Mouse (Mus musculus) lung, embryonic 16.5 days (tissue): ENCODE measurements around the gene Net1. TPM values are rescaled to one million over a fixed set of nuclear protein-coding genes. Genes with fewer than 3 reads are reported as not detected.
"Not testable (repeated sequence)": the region's sequence is repeated elsewhere in the genome, so short reads cannot be mapped to it uniquely, and the experiment has no call there.

Experiments
- ATAC-seq: fragments of 200-750 bp; cut with Nextera tagmentation; 2 replicates; pipeline ENCODE4 v1.8.0; 2017; ENCODE audit warnings: low read depth, mild to moderate bottlenecking, moderate library complexity
- H3K27ac ChIP-seq: fragments of 300-500 bp; sonication (generic); 2 replicates; pipeline ENCODE4 v1.5.1; 2014; ENCODE audit warnings: mild to moderate bottlenecking, control low read depth, low read length
- H3K27me3 ChIP-seq: fragments of 300-500 bp; sonication (generic); 2 replicates; pipeline ENCODE4 v1.6.1; 2014; ENCODE audit warnings: low read depth, low read length, mixed read lengths; ENCODE audit not compliant: control insufficient read depth, insufficient read depth
- H3K36me3 ChIP-seq: fragments of 300-500 bp; sonication (generic); 2 replicates; pipeline ENCODE4 v1.6.1; 2014; ENCODE audit warnings: low read length; ENCODE audit not compliant: control insufficient read depth, insufficient read depth
- H3K4me1 ChIP-seq: fragments of 300-500 bp; sonication (generic); replicated peaks from 2 replicates; pipeline ENCODE4 v1.6.1; 2014; ENCODE audit warnings: low read length, mixed read lengths; ENCODE audit not compliant: control insufficient read depth, insufficient read depth
- H3K4me2 ChIP-seq: fragments of 300-500 bp; sonication (generic); 2 replicates; pipeline ENCODE4 v1.6.1; 2014; ENCODE audit warnings: low read depth, low read length, control low read depth
- H3K4me3 ChIP-seq: fragments of 300-500 bp; sonication (generic); 2 replicates; pipeline ENCODE4 v1.5.1; 2014; ENCODE audit warnings: mild to moderate bottlenecking, low read length, control low read depth
- H3K9ac ChIP-seq: fragments of 300-500 bp; sonication (generic); 2 replicates; pipeline ENCODE4 v1.6.1; 2014; ENCODE audit warnings: low read length, control low read depth
- H3K9me3 ChIP-seq: fragments of 300-500 bp; sonication (generic); 2 replicates; pipeline ENCODE4 v1.6.1; 2016; ENCODE audit warnings: low read length; ENCODE audit not compliant: control insufficient read depth
- WGBS: fragments of 180-500 bp; shearing (Covaris S2); extraction: QIAGEN DNeasy Blood & Tissue Kit; methylation state at CpG from one replicate; pipeline ENCODE4 v1.1.7; 2014; 5-methylcytosine and 5-hydroxymethylcytosine counted together
- polyA plus RNA-seq: library from polyadenylated mRNA; unstranded; fragments of >200 nt; fragmentation: Nextera tagmentation; extraction: Ambion mirVana; gene quantifications from 2 replicates; pipeline ENCODE4 v1.2.1, GENCODE M21; 2015

Gene Net1
- polyA plus RNA-seq, 1 experiment from 2014 or later: 100 TPM

GRCm38 (mm10) chr13:3856252-3856651 is 61.8 kb downstream of the Net1 start:
- ATAC-seq: no peak

GRCm38 (mm10) chr13:3854856-3855255 is 63.2 kb downstream of the Net1 start:
- H3K9ac ChIP-seq: no peak overlapping the region
- H3K9me3 ChIP-seq: no peaks in the 10 kb centered on the region
- no peak overlapping the region for H3K4me3 ChIP-seq
- no peak for ATAC-seq
- H3K36me3 ChIP-seq: no peaks in the 10 kb centered on the region
- H3K4me1 ChIP-seq: no peaks in the 10 kb centered on the region
- no peaks in the 10 kb centered on the region for H3K27me3 ChIP-seq
- no peak overlapping the region for H3K4me2 ChIP-seq
- no peak overlapping the region for H3K27ac ChIP-seq
- WGBS: 68% methylated on average over 2 of the region's 2 CpGs

More at GRCm38 (mm10) chr13:3856252-3856651, 61.8 kb downstream of the Net1 start:
- Histone ChIP-seq H3K4me2 (no peak overlapping the region), H3K27ac (no peak overlapping the region), H3K4me1 (no peaks in the 10 kb centered on the region), H3K36me3 (no peaks in the 10 kb centered on the region), H3K9ac (no peak overlapping the region), H3K27me3 (no peaks in the 10 kb centered on the region), H3K9me3 (no peaks in the 10 kb centered on the region), H3K4me3 (no peak overlapping the region)
- WGBS: 80% methylated on average over 1 of the region's 1 CpGs

- WGBS: 85% methylated on average over 3 of the region's 3 CpGs
- H3K27me3 ChIP-seq, H3K27ac ChIP-seq, H3K4me1 ChIP-seq, H3K9me3 ChIP-seq, H3K9ac ChIP-seq, H3K36me3 ChIP-seq, H3K4me3 ChIP-seq, H3K4me2 ChIP-seq, ATAC-seq: not testable (repeated sequence)
These were observed 64.2 kb downstream of the Net1 start, which contains the start of gene Calm5 for GRCm38 (mm10) chr13:3853648-3854333. Gene Calm5, plus strand, starts transcription at chr13:3854173.

- Histone ChIP-seq H3K4me2 (no peak overlapping the region), H3K9me3 (no peaks in the 10 kb centered on the region), H3K4me3 (no peak overlapping the region), H3K36me3 (no peaks in the 10 kb centered on the region), H3K4me1 (no peaks in the 10 kb centered on the region), H3K9ac (no peak overlapping the region), H3K27me3 (no peaks in the 10 kb centered on the region), H3K27ac (no peak overlapping the region)
- ATAC-seq: no peak
- 50% methylated on average over 1 of the region's 1 CpGs for WGBS
These were observed 67.7 kb downstream of the Net1 start for GRCm38 (mm10) chr13:3850330-3850729.

GRCm38 (mm10) chr13:3840662-3841061 is 77.4 kb downstream of the Net1 start:
- H3K4me1 ChIP-seq, H3K4me3 ChIP-seq, H3K4me2 ChIP-seq, H3K9me3 ChIP-seq, H3K36me3 ChIP-seq, H3K9ac ChIP-seq, ATAC-seq, H3K27ac ChIP-seq, H3K27me3 ChIP-seq: not testable (repeated sequence)

- H3K4me3 ChIP-seq, H3K27ac ChIP-seq, H3K9me3 ChIP-seq, ATAC-seq, H3K9ac ChIP-seq, H3K4me1 ChIP-seq, H3K27me3 ChIP-seq, H3K36me3 ChIP-seq, H3K4me2 ChIP-seq: not testable (repeated sequence)
These were observed 80.7 kb downstream of the Net1 start, which contains the start of gene Calm4 for GRCm38 (mm10) chr13:3837312-3837807. Gene Calm4, plus strand, starts transcription at chr13:3837757.

GRCm38 (mm10) chr13:3833644-3834043 is 84.4 kb downstream of the Net1 start:
- H3K36me3 ChIP-seq, ATAC-seq, H3K4me3 ChIP-seq: not testable (repeated sequence)

GRCm38 (mm10) chr13:3832450-3832849 is 85.6 kb downstream of the Net1 start:
- ATAC-seq: peak; percentile 77

More at GRCm38 (mm10) chr13:3833644-3834043, 84.4 kb downstream of the Net1 start:
- not testable (repeated sequence) for H3K27me3 ChIP-seq, H3K9me3 ChIP-seq, H3K27ac ChIP-seq, H3K4me2 ChIP-seq, H3K9ac ChIP-seq, H3K4me1 ChIP-seq

More at GRCm38 (mm10) chr13:3832450-3832849, 85.6 kb downstream of the Net1 start:
- Histone ChIP-seq H3K9me3 (no peaks in the 10 kb centered on the region), H3K27me3 (no peaks in the 10 kb centered on the region), H3K4me3 (no peak overlapping the region), H3K27ac (peak overlapping the region; percentile 86), H3K36me3 (no peaks in the 10 kb centered on the region), H3K9ac (no peak overlapping the region), H3K4me2 (0 out of 2 replicates have a peak overlapping the region, but pooled peaks have one; percentile 16), H3K4me1 (peaks cover 4% of the 10 kb centered on the region)
- 35% methylated on average over 2 of the region's 2 CpGs for WGBS
